Mouse (Mus musculus): ENCODE results near the gene Bhmt2. TPM values are rescaled to one million over a fixed set of nuclear protein-coding genes. Genes with fewer than 3 reads are reported as not detected.

The Bhmt2 gene
- polyA plus RNA-seq, 1 experiment, result 0.39 TPM

DNA sequence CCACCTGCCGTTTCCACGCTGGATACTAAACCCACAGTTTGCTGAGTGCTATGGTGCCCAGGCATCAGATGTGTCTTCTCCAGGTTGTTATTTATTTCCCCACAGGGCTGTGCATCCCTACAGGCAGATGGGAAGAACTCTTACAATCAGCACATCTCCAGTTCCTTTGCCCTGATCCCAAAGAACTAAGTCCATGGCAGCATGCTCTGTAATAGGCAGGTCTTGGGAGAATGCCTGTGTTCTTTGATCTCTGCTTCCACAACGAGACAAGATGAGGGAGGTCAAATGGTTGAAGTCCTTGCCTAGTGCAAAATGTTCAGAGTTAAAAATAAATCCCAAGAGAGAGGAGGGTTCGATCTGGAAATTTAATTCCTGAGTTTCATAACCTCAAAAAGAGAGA, 34.5 kb downstream of the Bhmt2 start:
- no peak for DNase-seq
- WGBS, result 69% methylated on average over 4 of the region's 4 CpGs
- TF ChIP-seq CTCF (IDR thresholded peaks at IDR 0.05; ENCODE audit: borderline replicate concordance, insufficient read depth, low read depth, low read length) (no peak), POLR2A (IDR thresholded peaks at IDR 0.05; ENCODE audit: borderline replicate concordance, insufficient read depth, low read length) (no peak)
- Histone ChIP-seq H3K4me3 (replicated peaks; ENCODE audit: insufficient read depth, low read depth, low read length) (no peak overlapping the region), H3K27ac (ENCODE audit: insufficient read depth, low read length) (no peak overlapping the region), H3K27me3 (ENCODE audit: control insufficient read depth, insufficient read depth, low read length) (no peaks in the 10 kb centered on the region; the same call in 1 of the 2 replicates), H3K4me1 (ENCODE audit: control insufficient read depth, insufficient read depth, low read length) (peaks cover 12% of the 10 kb centered on the region; the same call in 1 of the 2 replicates)

DNA sequence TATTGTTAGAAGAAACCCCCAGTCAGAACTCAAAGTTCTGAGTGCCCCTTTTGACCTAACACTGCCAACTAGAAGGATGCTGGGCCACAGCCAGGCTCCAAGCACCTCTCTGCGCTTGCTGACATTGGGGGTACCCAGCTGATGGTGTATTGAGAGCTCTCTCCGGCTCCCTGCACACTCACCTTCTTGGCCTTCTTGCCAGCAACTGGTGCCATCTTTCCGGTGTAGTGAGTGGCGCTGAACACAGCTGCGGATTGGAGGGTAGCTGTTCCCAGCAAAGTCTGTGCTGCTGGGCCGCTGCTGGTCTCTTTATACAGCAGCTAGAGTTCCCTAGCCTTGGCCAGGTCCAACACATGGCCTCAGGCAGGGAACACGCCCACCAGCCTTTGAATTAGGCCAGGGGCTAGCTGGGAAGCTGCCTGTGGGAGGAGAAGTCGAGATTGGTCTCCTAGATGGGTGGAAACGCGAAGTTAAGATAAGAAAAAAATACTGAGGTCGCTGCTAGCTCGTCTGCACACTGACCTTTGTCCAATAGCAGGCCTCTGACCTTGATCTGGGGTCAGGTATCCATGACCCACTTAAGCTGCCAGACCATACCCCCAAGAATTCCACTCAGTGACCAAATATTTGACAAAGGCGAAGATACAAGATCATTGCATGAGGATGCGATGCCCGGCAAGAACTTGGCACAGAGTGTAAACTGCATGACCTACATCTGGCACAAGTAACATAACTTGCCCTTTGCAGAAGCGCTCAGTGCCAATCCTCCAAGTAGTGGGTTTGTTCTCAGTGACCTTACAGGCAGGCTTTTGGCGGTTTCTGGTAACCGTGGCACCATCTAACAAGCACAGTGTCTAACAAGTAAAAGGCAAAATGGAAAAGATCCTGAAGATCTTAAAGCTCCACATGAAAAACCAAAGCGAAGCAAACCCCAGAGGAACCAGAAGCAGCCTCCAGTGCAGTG, 36.5 kb downstream of the Bhmt2 start, which contains the start of gene Bhmt:
Bhmt (minus strand) TSS at position 680 of the 964 bp plus-strand sequence.
- no peak within 1 kb of the TSS for H3K27ac ChIP-seq (ENCODE audit: insufficient read depth, low read length)
- no peak for DNase-seq
- TF ChIP-seq POLR2A (IDR thresholded peaks at IDR 0.05; ENCODE audit: borderline replicate concordance, insufficient read depth, low read length) (no peak), CTCF (IDR thresholded peaks at IDR 0.05; ENCODE audit: borderline replicate concordance, insufficient read depth, low read depth, low read length) (no peak)
- H3K4me1 ChIP-seq (ENCODE audit: control insufficient read depth, insufficient read depth, low read length), result peaks cover 12% of the 10 kb centered on the region; the same call in 1 of the 2 replicates
- no peak within 1 kb of the TSS for H3K4me3 ChIP-seq (replicated peaks; ENCODE audit: insufficient read depth, low read depth, low read length)
- no peaks in the 10 kb centered on the region; the same call in 1 of the 2 replicates for H3K27me3 ChIP-seq (ENCODE audit: control insufficient read depth, insufficient read depth, low read length)
- 81% methylated on average over 19 of the region's 19 CpGs for WGBS

DNA sequence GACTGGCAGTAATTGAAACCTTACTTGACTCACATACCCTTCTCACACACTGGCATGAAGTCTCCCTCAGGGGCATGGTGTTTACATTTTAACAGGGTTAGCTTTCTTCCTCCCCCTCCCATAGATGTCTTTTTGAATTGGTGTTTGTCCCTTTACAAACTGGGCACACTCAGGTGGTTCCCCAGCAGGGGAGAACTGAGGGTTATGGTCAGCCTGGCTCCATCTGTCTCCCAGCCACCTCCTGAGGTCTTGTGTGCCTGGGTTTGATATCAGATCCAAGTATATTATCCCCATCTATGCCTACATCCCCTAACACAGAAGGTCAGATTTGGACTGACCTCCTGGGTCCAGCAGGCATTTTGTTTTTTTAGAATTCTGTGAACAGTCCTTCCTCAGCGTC, 37.5 kb downstream of the Bhmt2 start:
- WGBS, result 20% methylated on average over 1 of the region's 1 CpGs
- peaks cover 12% of the 10 kb centered on the region; the same call in 1 of the 2 replicates for H3K4me1 ChIP-seq (ENCODE audit: control insufficient read depth, insufficient read depth, low read length)
- no peak overlapping the region for H3K27ac ChIP-seq (ENCODE audit: insufficient read depth, low read length)
- H3K4me3 ChIP-seq (replicated peaks; ENCODE audit: insufficient read depth, low read depth, low read length), result no peak overlapping the region
- no peaks in the 10 kb centered on the region; the same call in 1 of the 2 replicates for H3K27me3 ChIP-seq (ENCODE audit: control insufficient read depth, insufficient read depth, low read length)
- TF ChIP-seq POLR2A (IDR thresholded peaks at IDR 0.05; ENCODE audit: borderline replicate concordance, insufficient read depth, low read length) (no peak), CTCF (IDR thresholded peaks at IDR 0.05; ENCODE audit: borderline replicate concordance, insufficient read depth, low read depth, low read length) (no peak)
- peak; percentile 43 to 69 for DNase-seq

DNA sequence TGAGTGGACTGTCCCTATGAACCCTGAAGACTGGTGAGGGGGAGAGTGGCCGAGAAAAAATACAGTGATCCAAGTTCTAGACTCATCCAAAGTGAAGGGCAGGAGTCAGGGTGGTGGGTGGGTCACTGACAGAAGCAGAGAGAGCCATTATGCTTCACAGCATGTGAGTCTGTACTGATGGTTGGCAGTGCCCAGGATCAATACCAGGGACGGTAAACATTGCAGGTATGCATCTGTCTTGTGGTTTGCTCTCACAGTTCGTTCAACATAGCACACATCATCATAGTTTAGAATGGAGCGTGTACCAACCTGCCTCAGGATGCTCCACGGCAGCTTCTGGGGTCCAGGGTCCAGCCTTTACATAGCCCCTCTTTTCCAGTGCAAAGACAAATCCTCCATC, 41.2 kb downstream of the Bhmt2 start:
- H3K27me3 ChIP-seq (ENCODE audit: control insufficient read depth, insufficient read depth, low read length), result no peaks in the 10 kb centered on the region
- no peak overlapping the region for H3K4me3 ChIP-seq (replicated peaks; ENCODE audit: insufficient read depth, low read depth, low read length)
- TF ChIP-seq CTCF (IDR thresholded peaks at IDR 0.05; ENCODE audit: borderline replicate concordance, insufficient read depth, low read depth, low read length), result no peak
- no peak for TF ChIP-seq POLR2A (IDR thresholded peaks at IDR 0.05; ENCODE audit: borderline replicate concordance, insufficient read depth, low read length)
- peaks cover 20% of the 10 kb centered on the region for H3K4me1 ChIP-seq (ENCODE audit: control insufficient read depth, insufficient read depth, low read length)
- 92% methylated on average over 5 of the region's 5 CpGs for WGBS
- H3K27ac ChIP-seq (ENCODE audit: insufficient read depth, low read length), result no peak overlapping the region
- no peak for DNase-seq

DNA sequence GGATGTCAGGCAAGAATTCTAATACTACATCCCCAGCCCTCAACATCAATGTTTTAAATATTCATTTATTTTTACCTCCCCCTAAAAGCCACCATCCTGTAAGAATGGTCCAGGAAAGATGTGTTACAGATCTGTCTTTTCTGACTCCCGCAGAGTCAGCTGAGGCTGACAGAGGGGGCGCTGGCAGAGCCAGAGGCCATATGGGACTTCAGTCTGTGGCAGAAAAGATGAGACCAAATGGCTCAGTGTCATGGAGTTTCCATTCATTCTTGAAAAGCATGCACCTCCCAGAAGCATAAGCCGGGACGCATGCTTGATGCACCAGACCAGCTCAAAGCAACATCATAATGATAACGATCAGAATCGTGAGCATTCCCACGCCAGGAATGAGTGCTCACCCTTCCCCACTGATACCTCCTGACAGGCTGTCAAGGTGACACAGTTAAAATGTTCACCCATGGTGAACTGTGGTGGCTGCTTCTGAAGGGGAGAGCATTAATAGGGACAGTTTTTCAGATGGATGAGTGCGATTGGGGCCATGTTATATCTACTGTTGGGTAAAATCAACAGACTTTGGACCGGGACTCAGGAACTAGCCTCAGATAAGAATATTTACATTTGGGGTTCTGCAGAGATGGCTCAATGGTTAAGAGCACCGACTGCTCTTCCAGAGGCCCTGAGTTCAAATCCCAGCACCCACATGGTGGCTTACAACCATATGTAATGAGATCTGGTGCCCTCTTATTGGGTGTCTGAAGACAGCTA, 43.0 kb downstream of the Bhmt2 start:
- TF ChIP-seq POLR2A (IDR thresholded peaks at IDR 0.05; ENCODE audit: borderline replicate concordance, insufficient read depth, low read length), result no peak
- no peak for TF ChIP-seq CTCF (IDR thresholded peaks at IDR 0.05; ENCODE audit: borderline replicate concordance, insufficient read depth, low read depth, low read length)
- peak; percentile 51 to 69 for DNase-seq
- no peak overlapping the region for H3K27ac ChIP-seq (ENCODE audit: insufficient read depth, low read length)

DNA sequence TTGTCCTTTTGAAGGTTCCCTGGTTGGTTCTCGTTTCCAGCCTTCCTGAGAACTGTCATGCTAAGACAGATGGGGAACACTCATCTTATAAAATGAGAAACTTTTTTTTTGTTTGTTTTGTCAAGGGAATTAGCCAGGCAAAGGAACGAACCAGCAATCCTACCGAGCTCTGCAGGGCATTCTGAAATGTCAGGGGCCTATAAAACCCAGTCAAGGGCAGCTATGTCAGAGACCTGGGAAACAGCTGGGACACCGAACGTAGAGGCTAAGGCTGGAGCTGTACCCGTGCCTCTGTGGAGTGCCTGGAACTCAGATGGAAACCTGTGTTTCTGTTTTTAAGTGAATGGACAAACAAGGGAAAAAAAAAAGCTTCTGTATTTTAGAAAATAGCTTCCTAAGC, 45.2 kb downstream of the Bhmt2 start:
- H3K4me3 ChIP-seq (replicated peaks; ENCODE audit: insufficient read depth, low read depth, low read length), result no peak overlapping the region
- H3K4me1 ChIP-seq (ENCODE audit: control insufficient read depth, insufficient read depth, low read length), result peaks cover 8% of the 10 kb centered on the region
- no peak for DNase-seq
- no peaks in the 10 kb centered on the region for H3K27me3 ChIP-seq (ENCODE audit: control insufficient read depth, insufficient read depth, low read length)
- no peak overlapping the region for H3K27ac ChIP-seq (ENCODE audit: insufficient read depth, low read length)
- TF ChIP-seq POLR2A (IDR thresholded peaks at IDR 0.05; ENCODE audit: borderline replicate concordance, insufficient read depth, low read length) (no peak), CTCF (IDR thresholded peaks at IDR 0.05; ENCODE audit: borderline replicate concordance, insufficient read depth, low read depth, low read length) (no peak)
- WGBS, result 79% methylated on average over 6 of the region's 6 CpGs

More for the DNA sequence above, 43.0 kb downstream of the Bhmt2 start:
- 36% methylated on average over 10 of the region's 10 CpGs for WGBS
- peaks cover 8% of the 10 kb centered on the region for H3K4me1 ChIP-seq (ENCODE audit: control insufficient read depth, insufficient read depth, low read length)
- H3K27me3 ChIP-seq (ENCODE audit: control insufficient read depth, insufficient read depth, low read length), result no peaks in the 10 kb centered on the region
- H3K4me3 ChIP-seq (replicated peaks; ENCODE audit: insufficient read depth, low read depth, low read length), result no peak overlapping the region

DNA sequence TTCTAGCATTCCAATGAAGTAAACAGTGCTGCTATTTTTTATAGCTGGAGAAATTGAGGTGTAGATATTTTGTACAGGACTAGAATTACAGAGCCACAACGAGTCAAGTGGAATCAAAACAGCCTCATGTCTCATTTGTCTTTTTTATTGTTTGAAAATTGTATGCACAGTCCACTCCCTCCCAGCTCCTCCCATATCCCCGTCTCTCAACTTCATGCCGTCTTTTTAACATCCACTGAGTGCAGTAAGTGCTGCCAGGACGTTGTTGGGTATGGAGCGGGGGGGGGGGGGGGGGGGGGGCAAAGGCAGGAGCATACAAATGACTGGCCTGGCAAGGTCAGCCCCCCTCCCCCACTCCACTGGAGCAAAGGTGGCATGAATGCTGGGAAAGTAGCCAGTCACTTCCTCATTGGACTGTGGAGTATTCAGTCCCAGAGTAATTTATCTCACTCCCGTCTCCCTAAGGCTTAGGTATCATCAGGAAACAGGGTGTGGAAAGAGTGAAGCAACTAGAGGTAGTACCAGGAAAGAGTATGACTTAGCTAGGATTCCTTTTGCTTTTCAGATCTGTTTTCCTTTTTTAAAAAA, 59.6 kb downstream of the Bhmt2 start:
- H3K4me1 ChIP-seq (ENCODE audit: control insufficient read depth, insufficient read depth, low read length), result no peaks in the 10 kb centered on the region
- H3K27me3 ChIP-seq (ENCODE audit: control insufficient read depth, insufficient read depth, low read length), result no peaks in the 10 kb centered on the region
- H3K27ac ChIP-seq (ENCODE audit: insufficient read depth, low read length), result no peak overlapping the region
- WGBS, result 48% methylated on average over 6 of the region's 6 CpGs
- no peak for DNase-seq
- no peak for TF ChIP-seq CTCF (IDR thresholded peaks at IDR 0.05; ENCODE audit: borderline replicate concordance, insufficient read depth, low read depth, low read length)
- TF ChIP-seq POLR2A (IDR thresholded peaks at IDR 0.05; ENCODE audit: borderline replicate concordance, insufficient read depth, low read length), result no peak
- H3K4me3 ChIP-seq (replicated peaks; ENCODE audit: insufficient read depth, low read depth, low read length), result no peak overlapping the region
